Mouse (Mus musculus): Measurements from ENCODE around the gene Lrmda. TPM values are rescaled to one million over a fixed set of nuclear protein-coding genes. Genes with fewer than 3 reads are reported as not detected.
A peak's percentile ranks its signal among the peaks of the same experiment; 100 is the strongest.

The Lrmda gene
- polyA plus RNA-seq, 1 experiment from 2014 or later = 0.20 TPM

GRCm38 (mm10) chr14:22620191-22620590 lies 600.7 kb downstream of the Lrmda start:
- no peak overlapping the region for H3K4me3 ChIP-seq (ENCODE audit: low read depth, low read length)
- H3K4me2 ChIP-seq (ENCODE audit: low read depth, severe bottlenecking) = no peak overlapping the region
- no peaks in the 10 kb centered on the region for H3K4me1 ChIP-seq (ENCODE audit: control insufficient read depth, insufficient read depth, low read length)
- no peaks in the 10 kb centered on the region for H3K36me3 ChIP-seq (ENCODE audit: control insufficient read depth, insufficient read depth, low read length)
- ATAC-seq (ENCODE audit: insufficient number of reproducible peaks, low FRiP score, low TSS enrichment, low read depth) (no peak), DNase-seq (ENCODE audit: low spot score) (no peak)
- H3K27me3 ChIP-seq (ENCODE audit: control insufficient read depth, insufficient read depth, low read length) = no peaks in the 10 kb centered on the region
- H3K9ac ChIP-seq (ENCODE audit: low read length) = no peak overlapping the region
- H3K27ac ChIP-seq (replicated peaks; ENCODE audit: low read depth, low read length) = no peak overlapping the region
- no peaks in the 10 kb centered on the region for H3K9me3 ChIP-seq (ENCODE audit: control insufficient read depth, low read length)

DNA sequence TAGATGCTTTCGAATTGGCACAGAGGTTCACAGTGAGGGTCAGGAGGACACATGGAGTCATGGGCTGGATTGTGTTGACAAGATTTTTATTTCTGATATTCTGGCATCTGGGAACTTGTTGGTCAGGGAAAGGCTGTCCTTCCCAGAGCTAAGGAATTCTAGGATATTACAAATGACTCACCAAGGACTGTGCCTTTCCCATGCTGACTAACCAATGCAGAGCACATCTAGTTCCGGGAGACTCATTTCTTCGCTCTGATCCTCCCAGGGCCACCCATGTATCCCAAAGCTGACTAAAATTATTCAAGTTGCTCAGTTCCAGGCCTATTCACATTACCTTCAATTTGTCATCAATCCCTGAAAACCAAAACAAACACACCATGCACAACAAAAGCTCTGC lies 602.4 kb downstream of the Lrmda start:
- no peak overlapping the region for H3K4me3 ChIP-seq (ENCODE audit: low read depth, low read length)
- H3K9me3 ChIP-seq (ENCODE audit: control insufficient read depth, low read length) = no peaks in the 10 kb centered on the region
- H3K4me2 ChIP-seq (ENCODE audit: low read depth, severe bottlenecking) = no peak overlapping the region
- no peaks in the 10 kb centered on the region for H3K4me1 ChIP-seq (ENCODE audit: control insufficient read depth, insufficient read depth, low read length)
- ATAC-seq (ENCODE audit: insufficient number of reproducible peaks, low FRiP score, low TSS enrichment, low read depth) (no peak), DNase-seq (ENCODE audit: low spot score) (no peak)
- H3K27me3 ChIP-seq (ENCODE audit: control insufficient read depth, insufficient read depth, low read length) = no peaks in the 10 kb centered on the region
- WGBS = 95% methylated on average over 3 of the region's 3 CpGs
- no peaks in the 10 kb centered on the region for H3K36me3 ChIP-seq (ENCODE audit: control insufficient read depth, insufficient read depth, low read length)
- H3K27ac ChIP-seq (replicated peaks; ENCODE audit: low read depth, low read length) = no peak overlapping the region
- H3K9ac ChIP-seq (ENCODE audit: low read length) = no peak overlapping the region

DNA sequence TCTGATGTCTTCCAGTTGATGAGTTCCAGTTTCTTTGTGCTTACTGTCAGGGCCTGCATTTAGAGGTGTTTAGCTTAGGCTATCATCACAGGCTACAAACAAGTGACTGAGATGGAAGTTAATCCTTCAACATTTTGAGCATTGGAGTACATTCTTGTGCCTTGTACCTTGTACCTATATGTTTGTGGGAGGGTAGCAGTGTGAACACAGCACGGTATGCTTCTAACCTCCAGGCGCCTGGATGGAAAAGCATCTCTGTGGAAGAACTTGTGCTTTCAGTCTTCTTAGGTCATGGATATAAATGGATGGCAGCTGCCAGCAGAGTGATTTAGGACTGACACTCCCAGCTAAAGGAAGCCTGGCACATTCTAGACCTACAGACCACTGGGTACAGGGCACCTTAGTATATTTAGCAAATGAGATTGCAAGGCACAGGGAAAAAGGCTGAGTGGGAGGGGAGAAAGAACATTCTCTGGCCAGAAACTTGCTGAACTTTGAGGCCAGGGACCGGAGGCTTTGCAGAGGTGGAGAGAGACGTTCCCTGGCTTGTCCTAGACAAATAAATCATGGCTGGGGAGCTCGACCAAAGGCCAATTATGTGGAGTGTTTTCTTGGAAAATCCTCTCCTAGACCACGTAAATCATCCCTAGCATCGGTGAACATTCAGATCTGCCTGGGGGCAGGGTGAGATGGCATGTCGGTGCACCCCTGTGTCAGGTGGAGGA lies 607.8 kb downstream of the Lrmda start:
- DNase-seq (ENCODE audit: low spot score) (no peak), ATAC-seq (ENCODE audit: insufficient number of reproducible peaks, low FRiP score, low TSS enrichment, low read depth) (no peak)
- Histone ChIP-seq H3K4me1 (ENCODE audit: control insufficient read depth, insufficient read depth, low read length) (no peaks in the 10 kb centered on the region), H3K36me3 (ENCODE audit: control insufficient read depth, insufficient read depth, low read length) (no peaks in the 10 kb centered on the region), H3K9me3 (ENCODE audit: control insufficient read depth, low read length) (no peaks in the 10 kb centered on the region), H3K27ac (replicated peaks; ENCODE audit: low read depth, low read length) (no peak overlapping the region), H3K9ac (ENCODE audit: low read length) (no peak overlapping the region), H3K4me3 (ENCODE audit: low read depth, low read length) (no peak overlapping the region), H3K27me3 (ENCODE audit: control insufficient read depth, insufficient read depth, low read length) (no peaks in the 10 kb centered on the region), H3K4me2 (ENCODE audit: low read depth, severe bottlenecking) (no peak overlapping the region)
- WGBS = 44% methylated on average over 8 of the region's 8 CpGs

GRCm38 (mm10) chr14:22630361-22630867 lies 610.9 kb downstream of the Lrmda start:
- WGBS = 87% methylated on average over 9 of the region's 9 CpGs
- no peaks in the 10 kb centered on the region for H3K27me3 ChIP-seq (ENCODE audit: control insufficient read depth, insufficient read depth, low read length)
- H3K36me3 ChIP-seq (ENCODE audit: control insufficient read depth, insufficient read depth, low read length) = no peaks in the 10 kb centered on the region
- no peak overlapping the region for H3K27ac ChIP-seq (replicated peaks; ENCODE audit: low read depth, low read length)
- no peak overlapping the region for H3K4me3 ChIP-seq (ENCODE audit: low read depth, low read length)
- no peaks in the 10 kb centered on the region for H3K9me3 ChIP-seq (ENCODE audit: control insufficient read depth, low read length)
- no peak for ATAC-seq (ENCODE audit: insufficient number of reproducible peaks, low FRiP score, low TSS enrichment, low read depth)
- H3K4me1 ChIP-seq (ENCODE audit: control insufficient read depth, insufficient read depth, low read length) = no peaks in the 10 kb centered on the region
- H3K9ac ChIP-seq (ENCODE audit: low read length) = no peak overlapping the region
- no peak for DNase-seq (ENCODE audit: low spot score)
- H3K4me2 ChIP-seq (ENCODE audit: low read depth, severe bottlenecking) = no peak overlapping the region

DNA sequence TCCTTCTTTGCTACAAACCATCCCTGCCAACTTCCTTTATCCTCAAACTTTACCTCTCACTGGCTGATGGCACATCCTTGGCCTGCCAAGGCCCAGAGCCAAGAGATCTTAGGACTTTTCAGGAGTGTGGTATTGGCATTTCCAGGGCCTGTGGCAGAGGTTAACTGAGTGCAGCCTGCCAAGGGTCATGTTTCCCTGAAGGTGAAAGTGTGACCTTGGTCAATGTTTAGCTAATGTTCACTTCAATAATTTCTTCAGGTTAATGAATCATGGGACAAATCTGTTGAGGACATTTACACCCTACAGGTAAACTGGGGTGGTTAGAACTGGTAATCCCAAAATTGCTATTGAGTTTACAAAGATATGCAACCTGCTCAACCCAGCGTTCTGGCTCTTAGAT lies 614.1 kb downstream of the Lrmda start:
- WGBS = 63% methylated on average over 1 of the region's 1 CpGs
- H3K4me3 ChIP-seq (ENCODE audit: low read depth, low read length) = no peak overlapping the region
- no peaks in the 10 kb centered on the region for H3K4me1 ChIP-seq (ENCODE audit: control insufficient read depth, insufficient read depth, low read length)
- H3K36me3 ChIP-seq (ENCODE audit: control insufficient read depth, insufficient read depth, low read length) = no peaks in the 10 kb centered on the region
- no peak overlapping the region for H3K4me2 ChIP-seq (ENCODE audit: low read depth, severe bottlenecking)
- no peak overlapping the region for H3K9ac ChIP-seq (ENCODE audit: low read length)
- H3K9me3 ChIP-seq (ENCODE audit: control insufficient read depth, low read length) = no peaks in the 10 kb centered on the region
- DNase-seq (ENCODE audit: low spot score) (no peak), ATAC-seq (ENCODE audit: insufficient number of reproducible peaks, low FRiP score, low TSS enrichment, low read depth) (no peak)
- no peak overlapping the region for H3K27ac ChIP-seq (replicated peaks; ENCODE audit: low read depth, low read length)
- no peaks in the 10 kb centered on the region for H3K27me3 ChIP-seq (ENCODE audit: control insufficient read depth, insufficient read depth, low read length)

GRCm38 (mm10) chr14:22643494-22643893 lies 624.0 kb downstream of the Lrmda start:
- no peaks in the 10 kb centered on the region for H3K9me3 ChIP-seq (ENCODE audit: control insufficient read depth, low read length)
- no peak overlapping the region for H3K4me3 ChIP-seq (ENCODE audit: low read depth, low read length)
- no peak overlapping the region for H3K27ac ChIP-seq (replicated peaks; ENCODE audit: low read depth, low read length)
- no peak overlapping the region for H3K9ac ChIP-seq (ENCODE audit: low read length)
- DNase-seq (ENCODE audit: low spot score) (no peak), ATAC-seq (ENCODE audit: insufficient number of reproducible peaks, low FRiP score, low TSS enrichment, low read depth) (no peak)
- H3K4me2 ChIP-seq (ENCODE audit: low read depth, severe bottlenecking) = no peak overlapping the region
- peaks cover 7% of the 10 kb centered on the region for H3K4me1 ChIP-seq (ENCODE audit: control insufficient read depth, insufficient read depth, low read length)
- H3K27me3 ChIP-seq (ENCODE audit: control insufficient read depth, insufficient read depth, low read length) = 0 out of 2 replicates have a peak, but pooled peaks cover 3% of the 10 kb centered on the region
- 65% methylated on average over 4 of the region's 4 CpGs for WGBS
- H3K36me3 ChIP-seq (ENCODE audit: control insufficient read depth, insufficient read depth, low read length) = no peaks in the 10 kb centered on the region

DNA sequence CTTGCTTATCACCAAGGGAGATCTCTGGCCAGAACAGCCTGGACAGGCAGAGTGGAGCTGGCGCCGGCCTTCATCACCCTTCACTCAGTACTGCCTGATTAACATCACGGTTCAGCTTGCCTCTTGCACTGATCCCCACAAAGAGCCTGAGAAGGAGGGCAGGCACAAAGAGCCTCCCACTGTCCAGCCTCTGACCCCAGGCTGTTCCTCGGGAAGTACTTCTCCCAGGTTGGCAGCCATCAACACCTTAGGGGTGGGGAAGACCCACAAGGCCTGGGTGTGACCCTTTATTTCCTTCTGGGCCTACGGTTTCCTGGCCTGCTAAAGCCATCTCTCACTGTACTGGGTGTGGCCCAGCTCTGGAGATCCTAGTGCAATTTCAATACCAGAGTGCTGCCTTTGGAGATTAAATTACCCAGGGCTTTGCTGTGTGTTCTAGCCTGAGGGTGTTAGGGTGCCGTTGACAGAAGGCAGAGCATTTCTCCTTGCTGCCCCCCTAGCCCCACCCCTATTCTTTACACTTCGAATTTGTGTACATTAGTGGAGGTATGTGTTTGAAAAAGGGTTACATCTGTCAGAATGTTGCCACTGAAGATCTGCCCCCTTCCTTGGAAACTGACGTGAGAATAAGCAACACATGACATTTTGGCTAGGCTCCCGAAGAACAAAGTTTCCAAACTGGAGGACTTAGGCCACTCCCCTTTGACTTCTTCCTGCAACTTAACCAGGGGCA lies 628.5 kb downstream of the Lrmda start:
- H3K36me3 ChIP-seq (ENCODE audit: control insufficient read depth, insufficient read depth, low read length) = no peaks in the 10 kb centered on the region
- no peak overlapping the region for H3K9ac ChIP-seq (ENCODE audit: low read length)
- H3K4me1 ChIP-seq (ENCODE audit: control insufficient read depth, insufficient read depth, low read length) = peaks cover 31% of the 10 kb centered on the region
- H3K27me3 ChIP-seq (ENCODE audit: control insufficient read depth, insufficient read depth, low read length) = 0 out of 2 replicates have a peak, but pooled peaks cover 3% of the 10 kb centered on the region
- H3K4me3 ChIP-seq (ENCODE audit: low read depth, low read length) = no peak overlapping the region
- ATAC-seq (ENCODE audit: insufficient number of reproducible peaks, low FRiP score, low TSS enrichment, low read depth) (peak; percentile 63), DNase-seq (ENCODE audit: low spot score) (peak; percentile 47)
- no peak overlapping the region for H3K4me2 ChIP-seq (ENCODE audit: low read depth, severe bottlenecking)
- no peaks in the 10 kb centered on the region for H3K9me3 ChIP-seq (ENCODE audit: control insufficient read depth, low read length)
- WGBS = 22% methylated on average over 9 of the region's 9 CpGs
- H3K27ac ChIP-seq (replicated peaks; ENCODE audit: low read depth, low read length) = no peak overlapping the region

DNA sequence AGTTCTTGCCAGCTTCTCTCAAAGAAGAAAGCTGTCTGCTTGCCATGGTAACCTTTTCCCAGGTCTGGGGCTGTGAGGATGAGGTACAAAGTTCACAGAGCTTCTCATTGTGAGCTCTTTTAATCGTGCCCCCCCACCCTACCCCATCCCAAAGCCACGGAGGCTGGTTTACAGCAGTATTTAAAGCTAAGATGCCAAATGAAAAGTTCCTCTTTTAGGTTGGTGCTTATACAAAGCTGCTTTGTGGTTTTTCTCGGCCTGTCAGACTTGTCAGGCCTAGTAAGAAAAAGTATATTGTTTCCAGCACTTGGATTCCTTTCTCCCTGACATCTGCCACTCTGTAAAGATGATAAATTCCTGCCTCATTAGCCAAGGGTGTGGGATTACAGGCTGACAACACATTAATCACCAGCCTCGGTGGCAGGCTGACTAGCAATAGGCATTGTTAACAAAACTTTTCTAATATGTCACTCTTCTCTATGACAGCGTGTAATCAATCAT lies 629.9 kb downstream of the Lrmda start:
- H3K9ac ChIP-seq (ENCODE audit: low read length) = no peak overlapping the region
- peak; percentile 38 for DNase-seq (ENCODE audit: low spot score)
- H3K9me3 ChIP-seq (ENCODE audit: control insufficient read depth, low read length) = no peaks in the 10 kb centered on the region
- 20% methylated on average over 5 of the region's 5 CpGs for WGBS
- H3K4me3 ChIP-seq (ENCODE audit: low read depth, low read length) = no peak overlapping the region
- no peaks in the 10 kb centered on the region for H3K36me3 ChIP-seq (ENCODE audit: control insufficient read depth, insufficient read depth, low read length)
- no peak overlapping the region for H3K4me2 ChIP-seq (ENCODE audit: low read depth, severe bottlenecking)
- H3K27ac ChIP-seq (replicated peaks; ENCODE audit: low read depth, low read length) = no peak overlapping the region
- 0 out of 2 replicates have a peak, but pooled peaks cover 3% of the 10 kb centered on the region for H3K27me3 ChIP-seq (ENCODE audit: control insufficient read depth, insufficient read depth, low read length)
- no peak for ATAC-seq (ENCODE audit: insufficient number of reproducible peaks, low FRiP score, low TSS enrichment, low read depth)
- peaks cover 31% of the 10 kb centered on the region for H3K4me1 ChIP-seq (ENCODE audit: control insufficient read depth, insufficient read depth, low read length)
